Mouse (Mus musculus): Measurements from ENCODE around the gene Dnajc17. TPM values are rescaled to one million over a fixed set of nuclear protein-coding genes. Genes with fewer than 3 reads are reported as not detected.

Gene Dnajc17
- total and polyA plus RNA-seq, 3 experiments, result 14.7 to 15.8 TPM; not detected in 1

- TF ChIP-seq CHD1 (IDR thresholded peaks at IDR 0.05; ENCODE audit: low read depth, low read length), result no peak
- peak; percentile 94 to 96 for TF ChIP-seq EP300 (IDR thresholded peaks at IDR 0.05; ENCODE audit: low read depth in 1 of 2, low read length in 2 of 2)
- TF ChIP-seq POLR2A (IDR thresholded peaks at IDR 0.05; ENCODE audit: control insufficient read depth in 1 of 2, insufficient read depth in 1 of 2, low read depth in 1 of 2, low read length in 2 of 2, poor library complexity in 1 of 2), result peak in 1 of 2 experiments; percentile 31; a peak in 1 of 4 replicates
- 0 out of 2 replicates have a peak, but pooled peaks have one; percentile 32 for TF ChIP-seq POLR2AphosphoS2 (IDR thresholded peaks at IDR 0.05; ENCODE audit: low read length)
- peak; percentile 97 for TF ChIP-seq TCF12 (IDR thresholded peaks at IDR 0.05; ENCODE audit: low read depth, low read length)
- TF ChIP-seq E2F4 (IDR thresholded peaks at IDR 0.05; ENCODE audit: borderline replicate concordance, low read depth, low read length), result no peak
- peak; percentile 98 for TF ChIP-seq TAL1 (IDR thresholded peaks at IDR 0.05; ENCODE audit: low read length)
Observed at GRCm38 (mm10) chr2:119155388-119155787, 53.2 kb downstream of the Dnajc17 start (continued).

- peaks cover 3 to 6% of the 10 kb centered on the region in 2 experiments; a peak in 3 of 4 replicates for H3K4me1 ChIP-seq (ENCODE audit: control insufficient read depth in 1 of 2, insufficient read depth in 2 of 2, low read length in 2 of 2)
- TF ChIP-seq BHLHE40 (IDR thresholded peaks at IDR 0.05; ENCODE audit: borderline replicate concordance, low read depth, low read length) (no peak), ETS1 (IDR thresholded peaks at IDR 0.05; ENCODE audit: low read depth, low read length) (no peak), POLR2A (IDR thresholded peaks at IDR 0.05; ENCODE audit: control insufficient read depth in 1 of 2, insufficient read depth in 1 of 2, low read depth in 1 of 2, low read length in 2 of 2, poor library complexity in 1 of 2) (no peak), ZKSCAN1 (IDR thresholded peaks at IDR 0.05; ENCODE audit: low read depth, low read length) (no peak), MAFK (IDR thresholded peaks at IDR 0.05; ENCODE audit: borderline replicate concordance, low read depth, low read length) (no peak), E2F4 (IDR thresholded peaks at IDR 0.05; ENCODE audit: borderline replicate concordance, low read depth, low read length) (no peak), TCF12 (IDR thresholded peaks at IDR 0.05; ENCODE audit: low read depth, low read length) (no peak), TAL1 (IDR thresholded peaks at IDR 0.05; ENCODE audit: low read length) (no peak), RAD21 (IDR thresholded peaks at IDR 0.05; ENCODE audit: low read depth, low read length) (no peak), ELF1 (IDR thresholded peaks at IDR 0.05; ENCODE audit: low read depth, low read length) (no peak), SIN3A (IDR thresholded peaks at IDR 0.05; ENCODE audit: low read length) (no peak), RCOR1 (IDR thresholded peaks at IDR 0.05; ENCODE audit: low read depth, low read length) (no peak), MYB (IDR thresholded peaks at IDR 0.05; ENCODE audit: low read depth, low read length) (no peak), KAT2A (conservative IDR thresholded peaks at IDR 0.05; ENCODE audit: low read depth, low read length) (no peak)
- H3K4me3 ChIP-seq (ENCODE audit: control insufficient read depth in 1 of 2, insufficient read depth in 1 of 2, low read depth in 2 of 2, low read length in 2 of 2), result peak overlapping the region in 1 of 2 experiments; percentile 23; a peak in 1 of 4 replicates
- peaks cover 12% of the 10 kb centered on the region for H3K79me2 ChIP-seq (ENCODE audit: control insufficient read depth, insufficient read depth, low read length, poor library complexity)
- peaks cover 0 to 16% of the 10 kb centered on the region in 2 experiments; a peak in 3 of 4 replicates for H3K36me3 ChIP-seq (ENCODE audit: control insufficient read depth in 1 of 2, insufficient read depth in 2 of 2, low read length in 2 of 2)
- H3K27me3 ChIP-seq (ENCODE audit: control insufficient read depth in 1 of 2, insufficient read depth in 2 of 2, low read length in 2 of 2), result no peaks in the 10 kb centered on the region
- H3K9ac ChIP-seq (ENCODE audit: control insufficient read depth, low read depth, low read length, poor library complexity, severe bottlenecking), result peak overlapping the region; percentile 21; the same call in 1 of the 2 replicates
- peak overlapping the region; percentile 79 for H3K27ac ChIP-seq (ENCODE audit: control insufficient read depth, low read depth, low read length)
- no peak for DNase-seq (ENCODE audit: low read depth, low spot score)
- no peaks in the 10 kb centered on the region for H3K9me3 ChIP-seq (replicated peaks; ENCODE audit: insufficient read depth, low read length)
Observed at GRCm38 (mm10) chr2:119154683-119155082, 53.9 kb downstream of the Dnajc17 start.

- no peak overlapping the region for H3K27ac ChIP-seq (ENCODE audit: control insufficient read depth, low read depth, low read length)
- no peaks in the 10 kb centered on the region for H3K27me3 ChIP-seq (ENCODE audit: control insufficient read depth in 1 of 2, insufficient read depth in 2 of 2, low read length in 2 of 2)
- DNase-seq (ENCODE audit: low read depth, low spot score), result no peak
- H3K4me3 ChIP-seq (ENCODE audit: control insufficient read depth in 1 of 2, insufficient read depth in 1 of 2, low read depth in 2 of 2, low read length in 2 of 2), result no peak overlapping the region
- TF ChIP-seq USF2 (IDR thresholded peaks at IDR 0.05; ENCODE audit: borderline replicate concordance in 1 of 2, insufficient read depth in 1 of 2, low read depth in 1 of 2, low read length in 2 of 2) (no peak), TAL1 (IDR thresholded peaks at IDR 0.05; ENCODE audit: low read length) (no peak), CHD1 (IDR thresholded peaks at IDR 0.05; ENCODE audit: low read depth, low read length) (no peak), KAT2A (conservative IDR thresholded peaks at IDR 0.05; ENCODE audit: low read depth, low read length) (no peak), CTCF (IDR thresholded peaks at IDR 0.05 in 2 of 3, conservative IDR thresholded peaks at IDR 0.05 in 1 of 3; ENCODE audit: control insufficient read depth in 1 of 3, insufficient read depth in 1 of 3, low read depth in 2 of 3, low read length in 3 of 3, poor library complexity in 1 of 3, severe bottlenecking in 1 of 3) (no peak), GATA1 (IDR thresholded peaks at IDR 0.05; ENCODE audit: low read depth, low read length) (peak; percentile 41; the same call in 1 of the 2 replicates), POLR2AphosphoS5 (IDR thresholded peaks at IDR 0.05; ENCODE audit: borderline replicate concordance, low read depth, low read length) (no peak)
- H3K79me2 ChIP-seq (ENCODE audit: control insufficient read depth, insufficient read depth, low read length, poor library complexity), result peaks cover 12% of the 10 kb centered on the region
- H3K4me1 ChIP-seq (ENCODE audit: control insufficient read depth in 1 of 2, insufficient read depth in 2 of 2, low read length in 2 of 2), result peaks cover 3 to 6% of the 10 kb centered on the region in 2 experiments; a peak in 3 of 4 replicates
- no peak overlapping the region for H3K9ac ChIP-seq (ENCODE audit: control insufficient read depth, low read depth, low read length, poor library complexity, severe bottlenecking)
- no peaks in the 10 kb centered on the region for H3K9me3 ChIP-seq (replicated peaks; ENCODE audit: insufficient read depth, low read length)
- H3K36me3 ChIP-seq (ENCODE audit: control insufficient read depth in 1 of 2, insufficient read depth in 2 of 2, low read length in 2 of 2), result peaks cover 2 to 13% of the 10 kb centered on the region in 2 experiments; a peak in 3 of 4 replicates
Observed at GRCm38 (mm10) chr2:119152255-119152654, 56.3 kb downstream of the Dnajc17 start.

Data from MEL (cell line).